Mouse (Mus musculus): Measurements from ENCODE around the gene Olfr518. TPM values are rescaled to one million over a fixed set of nuclear protein-coding genes. Genes with fewer than 3 reads are reported as not detected.

Gene Olfr518
- total RNA-seq (2015; ENCODE audit: low replicate concordance) (not detected in 2 replicates), total RNA-seq (2017; ENCODE audit: low replicate concordance) (not detected in 2 replicates)

- no peak for ATAC-seq (replicated peaks; ENCODE audit: low FRiP score, poor library complexity, severe bottlenecking)
Measured at GRCm38 (mm10) chr7:108884906-108885305, at the start of gene Olfr518. Gene Olfr518, minus strand, starts transcription at chr7:108885006.

- ATAC-seq (replicated peaks; ENCODE audit: low FRiP score, poor library complexity, severe bottlenecking): peak; percentile 98
Measured at GRCm38 (mm10) chr7:108933794-108934731, 49.3 kb upstream of the Olfr518 start, which contains the start of gene Eif3f. Gene Eif3f, plus strand, starts transcription at chr7:108934417.

- ATAC-seq (replicated peaks; ENCODE audit: low FRiP score, poor library complexity, severe bottlenecking): no peak
Measured at GRCm38 (mm10) chr7:108929726-108930393, 45.1 kb upstream of the Olfr518 start, which contains the start of gene Nlrp10. Gene Nlrp10, minus strand, starts transcription at chr7:108930178.

- ATAC-seq (replicated peaks; ENCODE audit: low FRiP score, poor library complexity, severe bottlenecking): no peak
Measured at GRCm38 (mm10) chr7:108928280-108929188, 43.7 kb upstream of the Olfr518 start.

- no peak for ATAC-seq (replicated peaks; ENCODE audit: low FRiP score, poor library complexity, severe bottlenecking)
Measured at GRCm38 (mm10) chr7:108927043-108927442, 42.2 kb upstream of the Olfr518 start.

- ATAC-seq (replicated peaks; ENCODE audit: low FRiP score, poor library complexity, severe bottlenecking): no peak
Measured at GRCm38 (mm10) chr7:108903969-108904368, 19.2 kb upstream of the Olfr518 start.

- no peak for ATAC-seq (replicated peaks; ENCODE audit: low FRiP score, poor library complexity, severe bottlenecking)
Measured at GRCm38 (mm10) chr7:108894320-108894719, 9.5 kb upstream of the Olfr518 start, which contains the start of gene Olfr519. Gene Olfr519, minus strand, starts transcription at chr7:108894420.

GRCm38 (mm10) chr7:108872279-108872678, 12.5 kb downstream of the Olfr518 start, which contains the start of gene Olfr517:
Gene Olfr517, minus strand, starts transcription at chr7:108872379.
- no peak for ATAC-seq (replicated peaks; ENCODE audit: low FRiP score, poor library complexity, severe bottlenecking)

- no peak for ATAC-seq (replicated peaks; ENCODE audit: low FRiP score, poor library complexity, severe bottlenecking)
Measured at GRCm38 (mm10) chr7:108850429-108850828, 34.4 kb downstream of the Olfr518 start, which contains the start of gene Olfr516. Gene Olfr516, minus strand, starts transcription at chr7:108850529.

Other genes with a start within 250 kb of the Olfr518 start
- gene Olfr509, start 233.1 kb downstream of the Olfr518 start, total RNA-seq (2015; ENCODE audit: low replicate concordance): 0.21 TPM in 1 of 2 replicates, not detected in the other
- gene Olfr509, start 233.1 kb downstream of the Olfr518 start, total RNA-seq (2017; ENCODE audit: low replicate concordance): not detected in 2 replicates
- 0.77 TPM in 1 of 2 replicates, not detected in the other for gene Olfr510, start 218.6 kb downstream of the Olfr518 start, total RNA-seq (2015; ENCODE audit: low replicate concordance)
- gene Olfr510, start 218.6 kb downstream of the Olfr518 start, total RNA-seq (2017; ENCODE audit: low replicate concordance): not detected in 2 replicates
- gene Olfr512, start 171.7 kb downstream of the Olfr518 start, total RNA-seq (2015; ENCODE audit: low replicate concordance): not detected in 2 replicates
- not detected in 2 replicates for gene Olfr512, start 171.7 kb downstream of the Olfr518 start, total RNA-seq (2017; ENCODE audit: low replicate concordance)
- not detected in 2 replicates for gene Olfr513, start 134.0 kb downstream of the Olfr518 start, total RNA-seq (2015; ENCODE audit: low replicate concordance)
- not detected in 2 replicates for gene Olfr513, start 134.0 kb downstream of the Olfr518 start, total RNA-seq (2017; ENCODE audit: low replicate concordance)
- gene Olfr514, start 59.0 kb downstream of the Olfr518 start, total RNA-seq (2015; ENCODE audit: low replicate concordance): not detected in 2 replicates
- gene Olfr514, start 59.0 kb downstream of the Olfr518 start, total RNA-seq (2017; ENCODE audit: low replicate concordance): not detected in 2 replicates
- not detected in 2 replicates for gene Olfr516, start 34.5 kb downstream of the Olfr518 start, total RNA-seq (2015; ENCODE audit: low replicate concordance)
- not detected in 2 replicates for gene Olfr516, start 34.5 kb downstream of the Olfr518 start, total RNA-seq (2017; ENCODE audit: low replicate concordance)
- not detected in 2 replicates for gene Olfr517, start 12.6 kb downstream of the Olfr518 start, total RNA-seq (2015; ENCODE audit: low replicate concordance)
- gene Olfr517, start 12.6 kb downstream of the Olfr518 start, total RNA-seq (2017; ENCODE audit: low replicate concordance): not detected in 2 replicates
- gene Olfr519, start 9.4 kb upstream of the Olfr518 start, total RNA-seq (2015; ENCODE audit: low replicate concordance): not detected in 2 replicates
- gene Olfr519, start 9.4 kb upstream of the Olfr518 start, total RNA-seq (2017; ENCODE audit: low replicate concordance): not detected in 2 replicates
- not detected in 2 replicates for gene Nlrp10, start 45.2 kb upstream of the Olfr518 start, total RNA-seq (2015; ENCODE audit: low replicate concordance)
- gene Nlrp10, start 45.2 kb upstream of the Olfr518 start, total RNA-seq (2017; ENCODE audit: low replicate concordance): 0.14 TPM in 1 of 2 replicates, not detected in the other
- gene Eif3f, start 49.4 kb upstream of the Olfr518 start, total RNA-seq (2015; ENCODE audit: low replicate concordance): 51.3 and 67.7 TPM in 2 replicates
- 19.4 and 26.1 TPM in 2 replicates for gene Eif3f, start 49.4 kb upstream of the Olfr518 start, total RNA-seq (2017; ENCODE audit: low replicate concordance)
- gene Tub, start 65.3 kb upstream of the Olfr518 start, total RNA-seq (2015; ENCODE audit: low replicate concordance): not detected in 2 replicates
- not detected in 2 replicates for gene Tub, start 65.3 kb upstream of the Olfr518 start, total RNA-seq (2017; ENCODE audit: low replicate concordance)
- not detected in 2 replicates for gene Ric3, start 198.3 kb upstream of the Olfr518 start, total RNA-seq (2015; ENCODE audit: low replicate concordance)
- 0.26 TPM in 1 of 2 replicates, not detected in the other for gene Ric3, start 198.3 kb upstream of the Olfr518 start, total RNA-seq (2017; ENCODE audit: low replicate concordance)